Mouse (Mus musculus): Measurements from ENCODE around the gene Cbx4.

GRCm38 (mm10) chr11:119040600-119041324, 45.3 kb downstream of the Cbx4 start, which contains the start of gene Cbx8:
- TF ChIP-seq GATA1 (IDR thresholded peaks at IDR 0.05; ENCODE audit: borderline replicate concordance, low read length) (no peak), FLI1 (IDR thresholded peaks at IDR 0.05; ENCODE audit: low read length) (0 out of 2 replicates have a peak, but pooled peaks have one; percentile 24)

Measured in megakaryocyte, embryonic 14.5 days (primary cell).